Mouse (Mus musculus) kidney, postnatal 0 days (tissue): ENCODE results near the gene Usp39. TPM values are rescaled to one million over a fixed set of nuclear protein-coding genes. Genes with fewer than 3 reads are reported as not detected.

ENCODE experiments used
- ATAC-seq: fragments of 200-750 bp; cut with Nextera tagmentation; replicated peaks from 2 replicates; pipeline ENCODE4 v1.8.0; 2017; ENCODE audit warnings: low read depth, moderate number of reproducible peaks, moderate TSS enrichment, moderate library complexity; ENCODE audit not compliant: low FRiP score
- DNase-seq: peaks from one replicate; pipeline ENCODE4 v3.0.0-alpha.2; 2016; ENCODE audit warnings: low spot score
- H3K27ac ChIP-seq: fragments of 300-500 bp; sonication (generic); 2 replicates; pipeline ENCODE4 v1.5.1; 2014; ENCODE audit warnings: mild to moderate bottlenecking
- H3K27me3 ChIP-seq: fragments of 300-500 bp; sonication (generic); 2 replicates; pipeline ENCODE4 v1.6.1; 2014; ENCODE audit warnings: low read length, mixed read lengths; ENCODE audit not compliant: insufficient read depth
- H3K36me3 ChIP-seq: fragments of 300-500 bp; sonication (generic); 2 replicates; pipeline ENCODE4 v1.6.1; 2014; ENCODE audit warnings: low read length, mixed read lengths; ENCODE audit not compliant: insufficient read depth
- H3K4me1 ChIP-seq: fragments of 300-500 bp; sonication (generic); replicated peaks from 2 replicates; pipeline ENCODE4 v1.6.1; 2014; ENCODE audit warnings: antibody characterized with exemption, low read length, mixed read lengths; ENCODE audit not compliant: insufficient read depth
- H3K4me2 ChIP-seq: fragments of 300-500 bp; sonication (generic); 2 replicates; pipeline ENCODE4 v1.6.1; 2014; ENCODE audit warnings: mild to moderate bottlenecking, low read length, moderate library complexity, mixed read lengths
- H3K4me3 ChIP-seq: fragments of 300-500 bp; sonication (generic); replicated peaks from 2 replicates; pipeline ENCODE4 v1.5.1; 2014; ENCODE audit warnings: low read depth, low read length
- H3K9ac ChIP-seq: fragments of 300-500 bp; sonication (generic); 2 replicates; pipeline ENCODE4 v1.6.1; 2014; ENCODE audit warnings: low read depth, low read length
- H3K9me3 ChIP-seq: fragments of 300-500 bp; sonication (generic); replicated peaks from 2 replicates; pipeline ENCODE4 v1.6.1; 2016; ENCODE audit warnings: low read length, inconsistent platforms, mixed read lengths
- CTCF ChIP-seq: IDR thresholded peaks from 2 replicates; pipeline ENCODE4 v1.5.1; 2016; ENCODE audit warnings: antibody characterized with exemption, low read depth, mild to moderate bottlenecking, moderate library complexity
- WGBS: fragments of 180-500 bp; shearing (Covaris S2); extraction: QIAGEN DNeasy Blood & Tissue Kit; methylation state at CpG from one replicate; pipeline ENCODE4 v1.1.7; 2014; 5-methylcytosine and 5-hydroxymethylcytosine counted together
- polyA plus RNA-seq: library from polyadenylated mRNA; unstranded; fragments of >200 nt; fragmentation: Nextera tagmentation; extraction: Ambion mirVana; gene quantifications from 2 replicates; pipeline ENCODE4 v1.2.1, GENCODE M21; 2015

Usp39 gene
- polyA plus RNA-seq, 1 experiment from 2014 or later: 35.6 TPM

DNA sequence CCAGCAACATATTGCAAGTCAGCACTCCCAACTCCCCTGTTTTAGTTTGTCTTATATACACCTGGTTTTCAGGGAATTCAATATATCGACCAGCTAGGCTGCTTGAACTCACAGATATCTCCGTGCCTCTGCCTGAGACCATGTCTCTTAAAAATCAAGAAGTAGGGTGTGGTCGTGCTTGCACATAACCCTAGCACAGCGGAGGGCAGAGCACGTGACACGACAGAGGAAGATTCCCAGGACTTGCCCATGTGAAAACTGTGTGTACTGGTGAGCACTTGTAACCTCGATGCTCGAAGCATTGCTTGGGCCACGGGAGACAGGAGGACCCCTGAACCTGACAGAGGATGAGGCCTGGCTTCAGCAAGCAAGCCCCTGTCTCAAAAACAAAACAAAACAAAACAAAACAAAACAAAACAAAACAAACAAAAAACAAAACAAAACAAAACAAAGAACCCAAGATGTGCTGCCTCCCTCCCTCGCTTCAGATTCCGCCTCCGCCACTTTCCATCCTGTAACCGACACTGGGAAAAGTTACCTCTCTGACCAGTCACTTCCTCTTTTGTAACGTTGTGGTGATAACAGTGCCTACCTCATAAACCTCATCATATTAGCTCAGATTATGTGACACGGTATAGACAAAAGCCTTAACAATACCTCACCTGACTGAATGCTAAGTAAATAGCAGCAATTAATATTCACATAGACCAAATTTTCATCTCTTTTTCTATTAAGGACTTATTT is 30.0 kb upstream of the Usp39 start:
- Histone ChIP-seq H3K36me3 (no peaks in the 10 kb centered on the region), H3K4me1 (peaks cover 8% of the 10 kb centered on the region; the same call in 1 of the 2 replicates), H3K4me2 (no peak overlapping the region), H3K9ac (no peak overlapping the region), H3K27me3 (no peaks in the 10 kb centered on the region), H3K4me3 (no peak overlapping the region), H3K27ac (no peak overlapping the region), H3K9me3 (no peaks in the 10 kb centered on the region)
- no peak for TF ChIP-seq CTCF
- DNase-seq: no peak
- WGBS: 75% methylated on average over 15 of the region's 15 CpGs
- no peak for ATAC-seq

DNA sequence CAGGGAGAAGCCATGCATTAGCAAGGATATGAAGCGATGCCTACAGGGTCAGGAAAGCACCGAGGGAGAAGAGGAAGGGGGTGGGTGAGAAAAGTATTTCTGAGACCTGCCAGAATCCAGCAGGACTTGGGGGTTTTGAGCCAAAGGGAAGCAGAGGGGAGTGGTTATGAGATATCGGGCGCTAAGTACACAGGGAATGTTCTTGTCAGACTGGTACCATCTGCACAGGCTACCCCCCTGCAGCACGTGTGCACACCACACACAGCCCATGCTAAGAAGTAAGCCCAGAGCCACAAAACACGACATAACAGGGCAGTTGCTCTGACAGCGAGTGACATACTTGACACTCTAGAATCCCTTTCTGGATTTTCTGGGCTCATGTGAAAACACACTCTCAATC is 29.2 kb upstream of the Usp39 start:
- H3K9ac ChIP-seq: no peak overlapping the region
- 63% methylated on average over 7 of the region's 7 CpGs for WGBS
- ATAC-seq (no peak), DNase-seq (no peak)
- H3K36me3 ChIP-seq: no peaks in the 10 kb centered on the region
- no peak overlapping the region for H3K4me2 ChIP-seq
- H3K4me3 ChIP-seq: no peak overlapping the region
- H3K4me1 ChIP-seq: peaks cover 8% of the 10 kb centered on the region; the same call in 1 of the 2 replicates
- no peaks in the 10 kb centered on the region for H3K27me3 ChIP-seq
- no peak overlapping the region for H3K27ac ChIP-seq
- no peaks in the 10 kb centered on the region for H3K9me3 ChIP-seq
- no peak for TF ChIP-seq CTCF

DNA sequence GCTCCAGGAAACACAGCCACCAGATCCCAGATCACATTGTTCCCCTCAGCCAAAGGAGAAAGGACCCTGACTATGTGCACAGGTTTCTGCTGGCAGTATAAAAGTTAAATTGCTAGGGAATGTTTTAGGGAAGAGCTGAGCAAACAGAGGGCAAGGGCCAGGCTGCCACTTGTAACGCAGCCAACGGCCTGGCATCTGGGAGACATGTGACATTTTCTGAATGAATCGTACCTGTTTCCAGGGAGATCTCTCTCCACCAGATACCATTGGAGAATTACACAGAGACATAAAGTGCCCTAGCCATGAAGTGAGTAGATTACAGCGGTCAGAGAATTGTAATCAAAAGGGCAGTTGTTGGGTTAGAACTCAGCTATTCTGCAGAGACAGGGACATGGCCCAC is 28.2 kb upstream of the Usp39 start:
- TF ChIP-seq CTCF: no peak
- no peaks in the 10 kb centered on the region for H3K36me3 ChIP-seq
- H3K27ac ChIP-seq: no peak overlapping the region
- H3K4me1 ChIP-seq: peaks cover 8% of the 10 kb centered on the region; the same call in 1 of the 2 replicates
- ATAC-seq: no peak
- H3K4me3 ChIP-seq: no peak overlapping the region
- no peak overlapping the region for H3K4me2 ChIP-seq
- no peaks in the 10 kb centered on the region for H3K27me3 ChIP-seq
- no peak for DNase-seq
- no peak overlapping the region for H3K9ac ChIP-seq
- 84% methylated on average over 4 of the region's 4 CpGs for WGBS
- H3K9me3 ChIP-seq: no peaks in the 10 kb centered on the region

DNA sequence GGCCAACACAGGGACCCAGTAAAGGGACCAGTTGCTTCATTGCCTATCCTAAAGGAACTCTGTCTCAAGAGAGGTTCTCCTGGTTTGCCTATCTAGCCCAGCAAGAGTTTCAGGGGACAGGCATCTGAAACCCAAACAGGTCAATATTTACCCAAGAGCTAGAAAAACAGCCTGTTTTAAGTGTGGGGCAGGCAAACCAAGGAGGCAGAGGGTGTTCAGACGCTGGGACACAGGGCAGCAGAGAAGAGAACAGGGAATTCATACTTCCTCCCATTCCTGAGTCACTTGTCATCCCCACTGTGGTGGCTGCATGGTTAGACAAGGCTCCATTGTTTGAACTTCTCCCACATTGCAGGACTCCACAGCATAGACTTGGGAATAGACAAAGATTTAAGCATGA is 26.6 kb upstream of the Usp39 start:
- no peak overlapping the region for H3K27ac ChIP-seq
- H3K36me3 ChIP-seq: no peaks in the 10 kb centered on the region
- H3K9ac ChIP-seq: no peak overlapping the region
- ATAC-seq (no peak), DNase-seq (no peak)
- H3K4me3 ChIP-seq: no peak overlapping the region
- H3K4me1 ChIP-seq: peaks cover 8% of the 10 kb centered on the region; the same call in 1 of the 2 replicates
- TF ChIP-seq CTCF: no peak
- 25% methylated on average over 1 of the region's 1 CpGs for WGBS
- no peaks in the 10 kb centered on the region for H3K27me3 ChIP-seq
- H3K4me2 ChIP-seq: no peak overlapping the region
- H3K9me3 ChIP-seq: no peaks in the 10 kb centered on the region

DNA sequence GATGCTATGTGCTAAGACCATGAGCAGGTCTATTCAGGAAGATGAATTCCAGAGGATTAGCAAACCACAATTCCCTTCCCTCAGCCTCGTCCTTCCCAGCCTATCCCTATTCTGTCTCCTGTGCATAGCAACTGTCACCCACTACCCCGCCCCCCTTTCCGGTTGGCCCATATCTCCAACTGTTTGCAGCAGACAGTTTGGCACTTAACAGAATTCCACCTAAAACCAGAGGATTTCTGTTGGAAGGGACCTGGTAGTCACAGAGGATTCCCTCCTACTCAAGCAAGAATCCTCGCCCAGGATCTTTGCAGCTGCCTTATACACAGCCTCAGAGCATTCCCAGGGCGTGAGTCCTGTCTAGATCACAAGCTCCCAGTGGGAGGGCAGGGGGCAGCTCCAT is 26.2 kb upstream of the Usp39 start:
- no peak for ATAC-seq
- Histone ChIP-seq H3K4me2 (no peak overlapping the region), H3K36me3 (no peaks in the 10 kb centered on the region), H3K9me3 (no peaks in the 10 kb centered on the region), H3K4me1 (peaks cover 8% of the 10 kb centered on the region; the same call in 1 of the 2 replicates), H3K27ac (no peak overlapping the region), H3K27me3 (no peaks in the 10 kb centered on the region), H3K9ac (no peak overlapping the region), H3K4me3 (no peak overlapping the region)
- WGBS: 45% methylated on average over 5 of the region's 5 CpGs
- no peak for TF ChIP-seq CTCF
- peak; percentile 57 for DNase-seq

DNA sequence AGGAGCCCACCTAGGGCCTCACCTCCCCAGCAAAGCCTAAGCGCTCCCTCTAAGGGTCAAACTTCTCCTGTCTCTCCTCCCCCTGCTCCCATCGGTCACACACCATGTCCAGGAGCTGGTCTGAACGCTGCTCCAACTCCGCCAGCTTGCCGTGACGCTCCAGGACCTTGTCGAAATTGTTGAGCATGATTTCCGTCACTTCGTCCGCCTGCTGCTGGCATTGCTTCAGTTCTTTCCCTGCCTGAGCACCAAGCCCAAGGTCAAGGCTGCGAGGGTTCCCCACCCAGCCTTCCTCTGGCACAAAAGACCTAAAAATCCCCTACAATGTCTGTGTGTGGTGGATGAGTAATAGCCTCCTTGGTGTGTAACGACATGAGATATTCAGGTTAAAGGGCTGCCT is 25.1 kb upstream of the Usp39 start:
- no peak overlapping the region for H3K4me3 ChIP-seq
- no peak for TF ChIP-seq CTCF
- no peaks in the 10 kb centered on the region for H3K9me3 ChIP-seq
- H3K4me1 ChIP-seq: peaks cover 8% of the 10 kb centered on the region; the same call in 1 of the 2 replicates
- no peaks in the 10 kb centered on the region for H3K27me3 ChIP-seq
- H3K9ac ChIP-seq: no peak overlapping the region
- ATAC-seq (no peak), DNase-seq (no peak)
- H3K4me2 ChIP-seq: no peak overlapping the region
- H3K36me3 ChIP-seq: no peaks in the 10 kb centered on the region
- 73% methylated on average over 12 of the region's 12 CpGs for WGBS
- no peak overlapping the region for H3K27ac ChIP-seq
